Mouse (Mus musculus) stomach, postnatal 0 days (tissue): ENCODE results near the gene Kcnk5.

Experiments used
- CTCF ChIP-seq: IDR thresholded peaks from 2 replicates; pipeline ENCODE4 v1.5.1; 2016; ENCODE audit warnings: antibody characterized with exemption, low read depth, mild to moderate bottlenecking, moderate library complexity
- EP300 ChIP-seq: optimal IDR thresholded peaks from 2 replicates; pipeline ENCODE3; 2016; ENCODE audit warnings: antibody characterized with exemption

GRCm38 (mm10) chr14:20230063-20230491 is 48.5 kb upstream of the Kcnk5 start:
- TF ChIP-seq CTCF (no peak), EP300 (no peak)
